Mouse (Mus musculus) c-Kit-positive CD71-negative TER-119-negative erythroid progenitor cells, embryonic 14.5 days (primary cell): ENCODE results near the gene Ryr2.
"Not testable (repeated sequence)": the region's sequence is repeated elsewhere in the genome, so short reads cannot be mapped to it uniquely, and the experiment has no call there.

Experiments used
- DNase-seq: peaks from one replicate; pipeline ENCODE4 v3.0.0-alpha.2; 2013; ENCODE audit warnings: low read depth

Ryr2 gene

GRCm38 (mm10) chr13:12106662-12107632, at the start of gene Ryr2:
Gene Ryr2 (minus strand): TSS chr13:12106945.
- peak; percentile 26 for DNase-seq

DNA sequence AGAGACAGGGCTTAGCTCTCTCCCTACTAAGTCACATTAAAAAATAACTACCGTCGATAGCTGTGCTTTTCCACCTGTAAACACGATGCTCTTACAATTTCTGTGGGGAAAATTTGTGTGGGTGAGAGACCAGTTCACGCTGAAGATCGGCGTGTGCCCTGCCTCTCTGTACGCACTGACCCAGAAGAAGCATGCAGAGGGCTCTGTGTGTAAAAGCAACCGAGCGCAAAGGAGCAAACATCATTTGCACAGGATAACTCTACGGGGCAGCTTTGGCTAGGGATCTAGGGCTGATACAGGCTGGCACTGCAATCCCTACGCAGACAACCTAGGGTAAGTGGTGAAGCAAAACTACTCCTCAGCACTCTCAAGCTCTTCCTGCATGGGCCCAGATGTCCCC, 47.2 kb upstream of the Ryr2 start:
- no peak for DNase-seq

DNA sequence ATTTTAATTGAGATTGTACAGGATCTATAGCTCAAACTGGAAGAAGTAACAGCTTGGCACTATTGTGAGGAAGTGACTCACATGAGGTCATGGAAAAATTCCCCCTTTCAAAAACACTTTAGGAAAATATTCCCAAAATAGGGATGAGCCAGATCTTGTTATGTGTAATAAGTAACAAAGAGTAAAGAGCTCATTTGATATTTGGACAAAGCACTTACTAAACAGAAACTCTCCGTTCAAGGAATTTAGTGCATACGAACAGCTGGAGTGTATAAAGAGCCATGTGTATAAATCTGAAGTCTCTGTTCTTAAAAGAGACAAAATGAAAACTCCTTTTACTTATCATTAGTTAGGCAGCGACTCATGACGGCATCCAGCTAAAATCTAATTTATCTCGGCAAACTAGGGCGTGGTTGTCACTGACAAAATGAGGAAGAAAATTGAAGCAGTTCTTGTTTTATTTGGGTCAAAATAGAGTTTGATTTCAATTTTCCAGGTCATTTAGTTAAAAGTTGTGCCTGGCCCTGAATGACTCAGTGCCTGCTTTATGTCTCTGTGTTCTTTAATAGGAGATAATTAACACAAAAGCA, 40.3 kb upstream of the Ryr2 start:
- DNase-seq, result no peak

GRCm38 (mm10) chr13:12146402-12146801, 39.7 kb upstream of the Ryr2 start:
- no peak for DNase-seq

GRCm38 (mm10) chr13:12143347-12143746, 36.6 kb upstream of the Ryr2 start:
- no peak for DNase-seq

DNA sequence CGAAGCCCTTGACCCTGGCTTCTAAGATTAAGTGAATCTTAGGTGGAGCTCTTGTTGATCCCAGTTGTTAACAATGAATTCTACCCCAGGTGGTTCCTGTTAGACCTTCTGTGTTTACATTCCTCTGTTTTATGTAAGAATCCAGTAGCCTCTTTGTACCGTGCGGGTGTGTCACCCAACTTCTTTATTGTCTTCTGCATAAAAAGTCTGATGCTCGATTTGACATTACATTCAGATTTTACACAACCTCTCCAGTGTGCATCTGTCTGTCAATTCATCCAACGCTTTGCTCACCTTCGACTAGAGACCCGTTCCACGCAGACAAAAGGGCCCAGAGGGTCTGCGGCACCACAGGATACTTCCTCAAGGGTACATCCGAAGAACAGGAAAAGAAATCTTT, 29.7 kb upstream of the Ryr2 start:
- DNase-seq, result not testable (repeated sequence)

- no peak for DNase-seq
Measured at GRCm38 (mm10) chr13:12133549-12133948, 26.8 kb upstream of the Ryr2 start.

DNA sequence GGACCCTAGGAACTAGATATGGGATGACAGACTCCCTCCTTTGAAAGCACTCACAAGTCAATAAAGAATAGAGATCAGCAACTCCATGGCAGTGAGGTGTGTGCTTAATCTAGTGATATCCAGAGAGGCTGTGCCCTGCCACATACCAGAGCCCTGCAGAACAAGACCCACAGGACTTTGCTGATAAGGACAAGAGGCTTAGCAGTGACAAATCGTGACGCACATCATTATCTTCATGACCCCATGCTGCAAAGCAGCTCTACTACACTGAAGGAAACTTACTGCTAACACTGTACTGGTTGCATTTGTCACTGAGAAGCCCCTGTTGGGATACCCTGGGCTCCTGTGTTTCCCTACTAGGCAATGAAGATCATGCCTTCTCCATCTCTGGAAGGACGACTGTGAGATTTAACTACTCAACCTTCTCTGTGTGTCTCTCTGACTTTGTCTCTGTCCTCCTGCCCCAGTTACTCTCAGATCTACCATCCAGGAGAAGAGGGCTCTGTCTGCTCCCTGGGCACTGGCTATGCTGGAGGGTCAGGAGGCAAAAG, 25.5 kb upstream of the Ryr2 start:
- DNase-seq, result peak; percentile 12

DNA sequence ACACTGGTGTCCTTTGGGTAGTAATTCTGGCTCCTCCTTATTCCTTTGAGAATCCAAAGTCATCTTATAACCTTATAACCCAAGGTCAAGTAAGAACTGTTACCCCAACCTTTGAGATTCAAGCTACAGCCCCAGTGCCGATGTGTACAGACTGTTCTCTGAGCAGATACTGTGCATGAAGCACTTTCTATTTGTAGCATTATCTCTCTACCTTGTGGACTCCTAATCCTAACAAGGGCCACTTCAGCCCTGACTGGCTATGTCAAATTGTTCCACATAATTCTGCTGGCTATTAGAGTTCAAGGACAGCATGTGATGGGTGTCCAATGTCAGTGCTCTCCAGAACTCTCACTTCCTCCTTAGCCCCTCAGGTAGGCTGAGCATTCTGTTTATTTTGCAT, 22.4 kb upstream of the Ryr2 start:
- DNase-seq, result no peak

DNA sequence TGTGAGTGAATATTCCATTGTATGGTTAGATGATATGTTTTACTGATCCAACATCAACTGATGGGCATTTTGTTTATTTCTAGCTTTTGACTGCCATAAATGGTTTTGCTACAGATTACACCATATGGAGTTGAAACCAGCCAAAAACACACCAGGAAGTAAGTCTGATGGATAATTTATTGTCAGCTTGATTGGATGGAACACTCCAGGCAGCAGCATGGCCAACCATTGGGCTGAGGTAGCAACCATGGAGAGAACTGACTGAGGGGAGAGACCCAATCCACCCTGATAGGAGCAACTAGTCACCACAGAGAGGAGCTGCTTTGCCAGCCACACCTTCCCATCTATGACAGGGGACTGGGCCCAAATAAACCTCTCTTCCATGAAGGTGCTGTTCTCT, 19.4 kb upstream of the Ryr2 start:
- no peak for DNase-seq

DNA sequence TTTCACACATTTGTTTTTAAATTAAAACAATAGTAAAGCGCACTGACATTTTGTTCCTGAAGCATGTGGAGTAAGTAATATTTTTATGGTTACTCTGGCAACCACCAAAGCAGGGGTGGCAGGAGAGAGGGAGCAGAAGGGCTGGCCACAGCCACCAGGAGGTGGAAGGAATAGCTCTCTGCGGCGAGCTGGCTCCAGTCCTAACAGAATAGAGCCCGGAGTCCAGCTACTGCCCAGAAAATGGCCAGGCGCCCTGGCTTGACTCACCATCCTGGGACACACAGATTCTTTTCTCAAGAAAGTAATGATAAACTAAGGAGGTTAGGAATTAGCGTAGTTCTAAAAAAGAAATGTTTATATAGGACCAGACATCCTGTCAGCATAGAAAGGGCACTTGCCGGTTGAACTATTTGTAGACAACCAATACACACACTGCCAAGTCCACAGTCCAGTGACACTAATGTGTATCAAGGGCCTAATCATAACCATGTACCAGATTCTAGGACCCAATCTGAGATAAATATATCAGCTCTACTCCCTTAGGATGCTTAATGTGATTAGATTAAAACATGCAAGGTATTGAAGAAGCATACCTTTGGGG, 18.3 kb upstream of the Ryr2 start:
- DNase-seq, result no peak

DNA sequence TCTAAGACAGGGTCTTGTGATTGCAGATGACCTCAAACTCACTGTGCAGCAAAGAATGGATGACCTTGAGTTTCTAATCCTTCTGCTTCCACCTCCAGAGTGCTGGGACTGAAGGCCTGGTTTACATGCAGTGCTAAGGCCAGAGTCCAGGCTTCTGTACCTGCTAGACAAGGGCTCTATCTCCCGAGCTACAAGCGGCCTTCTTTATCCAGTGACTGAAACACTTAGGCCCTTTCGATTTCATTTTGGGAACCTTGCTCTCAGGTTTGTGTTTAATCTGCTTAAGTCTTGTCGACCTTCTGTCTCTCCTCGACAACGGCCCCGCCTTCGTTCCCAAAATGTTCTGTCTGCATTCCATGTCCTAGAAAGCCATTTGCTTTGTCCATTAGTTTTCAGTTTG, 8.8 kb upstream of the Ryr2 start:
- DNase-seq, result no peak

- no peak for DNase-seq
Measured at GRCm38 (mm10) chr13:12114816-12115215, 8.1 kb upstream of the Ryr2 start.

DNA sequence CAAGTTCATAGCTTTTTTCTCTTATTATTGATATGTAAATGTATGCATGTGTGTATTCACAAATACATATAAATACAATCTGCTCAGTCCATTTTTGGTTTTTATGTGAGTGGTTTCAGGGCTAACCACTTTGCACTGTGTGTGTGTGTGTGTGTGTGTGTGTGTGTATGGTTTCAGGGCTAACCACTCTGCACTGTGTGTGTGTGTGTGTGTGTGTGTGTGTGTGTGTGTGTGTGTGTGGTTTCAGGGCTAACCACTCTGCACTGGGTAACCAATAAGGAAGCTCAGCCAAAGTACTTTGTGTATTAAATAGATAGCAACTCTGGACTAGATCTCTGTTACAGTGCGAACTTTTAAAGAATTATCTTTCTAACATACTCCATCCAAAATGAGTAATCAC, 2.2 kb upstream of the Ryr2 start:
- no peak for DNase-seq

DNA sequence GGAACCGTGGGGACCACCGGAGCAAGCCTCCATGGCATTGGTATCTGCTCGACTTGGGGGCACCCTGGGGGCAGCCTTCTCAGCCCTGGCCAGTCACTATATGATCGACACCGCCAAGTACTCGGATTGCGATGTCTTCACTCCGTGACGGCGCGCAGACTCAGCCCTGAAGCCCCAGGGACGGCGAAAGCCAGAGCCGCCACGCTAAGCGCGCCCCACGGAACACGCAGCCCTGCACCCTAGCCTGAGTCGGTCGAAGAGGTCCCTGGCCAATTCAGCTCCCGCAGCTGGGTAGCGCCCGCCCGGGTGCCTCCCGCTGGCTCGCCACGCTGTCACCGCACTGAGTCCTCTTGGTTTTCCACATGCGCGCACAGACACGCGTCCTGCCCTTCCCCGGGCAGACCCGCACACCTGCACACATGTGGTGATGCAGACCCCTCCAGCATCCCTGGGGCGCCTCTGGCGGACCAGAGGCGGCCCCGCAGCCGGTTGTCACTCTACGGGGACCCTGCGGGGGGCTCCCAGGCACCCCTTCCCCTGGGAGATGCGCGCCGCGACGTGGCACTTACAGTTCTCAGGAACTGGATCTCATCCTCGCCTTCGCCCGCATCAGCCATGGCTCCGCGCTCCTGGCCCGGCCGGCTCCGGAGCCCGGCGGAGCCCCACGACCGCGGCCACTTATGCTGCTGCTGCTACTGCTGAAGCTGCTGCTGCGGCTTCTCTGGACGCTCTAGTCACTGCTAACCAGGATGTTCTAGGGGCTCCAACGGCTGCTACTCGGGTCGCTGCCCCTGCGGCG, 716 bp downstream of the Ryr2 start:
- DNase-seq, result no peak

- no peak for DNase-seq
Measured at GRCm38 (mm10) chr13:12105231-12105829, 1.4 kb downstream of the Ryr2 start.

- DNase-seq, result no peak
Measured at GRCm38 (mm10) chr13:12104318-12104717, 2.4 kb downstream of the Ryr2 start.

DNA sequence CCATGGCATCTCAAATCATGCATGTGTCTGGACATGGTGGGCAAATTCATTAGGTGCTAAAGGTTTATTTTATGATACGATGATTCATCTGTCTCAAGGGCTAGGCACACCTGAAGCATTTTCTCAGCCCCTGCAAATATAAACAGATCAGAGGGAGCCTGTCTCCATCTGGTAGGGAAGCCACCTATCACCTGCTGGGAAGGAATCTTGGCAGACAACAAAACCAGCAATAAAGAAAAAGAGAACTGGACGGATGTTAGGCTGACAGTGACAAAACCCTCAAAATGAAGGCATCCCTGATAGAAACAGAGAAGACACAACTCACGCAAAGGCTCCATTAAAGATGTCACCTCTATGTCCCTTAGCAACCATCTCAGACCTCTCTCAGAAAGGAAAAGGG, 3.7 kb downstream of the Ryr2 start:
- no peak for DNase-seq

DNA sequence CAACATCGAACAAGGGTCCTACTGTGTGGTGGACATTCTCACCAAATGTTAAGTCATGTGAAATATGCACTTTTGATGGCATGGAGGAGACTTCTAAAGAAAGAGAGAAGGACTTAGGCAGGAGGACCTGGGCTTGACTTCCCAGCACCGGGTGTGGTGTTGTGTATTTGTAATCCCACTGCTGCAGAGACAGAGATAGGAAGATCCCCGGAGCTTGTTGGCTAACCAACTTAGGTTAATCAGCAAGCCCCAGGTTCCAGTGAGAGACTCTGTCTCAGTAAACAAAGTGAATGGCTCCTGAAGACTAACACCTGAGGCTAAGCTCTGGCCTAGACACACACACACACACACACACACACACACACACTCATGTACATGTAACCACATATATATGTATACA, 7.3 kb downstream of the Ryr2 start:
- no peak for DNase-seq

- DNase-seq, result no peak
Measured at GRCm38 (mm10) chr13:12098981-12099380, 7.8 kb downstream of the Ryr2 start.

DNA sequence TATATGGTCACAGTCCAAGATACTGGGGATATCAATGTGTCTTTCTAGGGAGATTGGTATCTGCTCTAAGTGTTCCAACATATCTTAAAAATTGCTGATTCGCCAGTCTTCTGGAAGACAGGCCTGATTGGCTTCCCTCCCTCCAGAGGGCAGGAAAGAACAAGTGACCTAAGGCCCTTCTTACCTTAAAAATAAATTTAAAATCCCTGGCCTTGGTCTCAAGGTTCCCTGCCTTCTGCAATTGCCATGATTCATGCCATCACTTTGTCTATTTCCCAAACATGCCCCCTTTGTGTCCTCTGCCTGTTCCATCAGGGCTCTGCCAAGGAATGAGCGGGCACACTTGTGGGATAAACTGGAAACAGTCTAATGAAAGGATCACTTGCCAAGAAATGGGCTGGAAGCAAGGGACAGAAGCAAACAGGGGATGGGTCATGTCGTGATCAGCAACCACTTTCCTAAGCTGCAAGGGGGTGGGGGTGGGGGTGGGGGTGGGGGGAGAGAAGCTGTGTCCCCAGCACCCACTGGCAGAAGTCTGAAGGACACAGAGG, 10.3 kb downstream of the Ryr2 start:
- DNase-seq, result no peak
